Mouse (Mus musculus) C2C12 (cell line): ENCODE results near the gene Cfap43.

Experiments used
- CTCF ChIP-seq: IDR thresholded peaks from one replicate; pipeline ENCODE4 v1.5.1; 2011; ENCODE audit not compliant: control insufficient read depth, insufficient read depth, insufficient read length
- USF1 ChIP-seq: IDR thresholded peaks from one replicate; pipeline ENCODE4 v1.6.1; 2011; ENCODE audit warnings: low read depth, mild to moderate bottlenecking, control low read depth, moderate library complexity

GRCm38 (mm10) chr19:47824026-47824425 is 95.1 kb downstream of the Cfap43 start:
- TF ChIP-seq USF1 (peak; percentile 67), CTCF (no peak)
